Mouse (Mus musculus): ENCODE measurements at regions not wholly inside any gene's neighbourhood (a gene's known extent, or its start where the extent isn't known, plus 50 kb on each side); places are given as distances from the start of the nearest gene placed in this dataset.

DNA sequence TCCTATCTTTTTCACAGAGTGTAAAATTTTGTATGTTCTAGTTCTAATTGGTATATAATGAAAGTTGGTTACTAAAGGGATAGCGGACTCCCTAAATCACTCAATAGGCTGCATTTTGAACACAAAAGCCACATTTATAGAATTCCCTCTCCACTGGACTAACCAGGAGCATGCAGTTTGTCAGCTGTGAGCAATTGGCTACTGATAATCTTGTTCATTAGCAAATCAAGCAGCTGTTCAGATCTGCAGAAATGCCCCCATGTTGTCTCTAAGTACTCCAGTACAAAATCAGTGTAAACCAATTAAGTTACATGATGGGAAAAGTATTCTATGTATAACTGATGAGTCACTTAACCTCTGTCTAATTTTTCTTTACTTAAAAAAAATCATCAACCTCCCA, 1051.7 kb upstream of the Nr2f1 start:
- TF ChIP-seq ZNF384 (IDR thresholded peaks at IDR 0.05; ENCODE audit: low read depth, low read length) (no peak), EP300 (IDR thresholded peaks at IDR 0.05; ENCODE audit: low read depth in 1 of 2, low read length in 2 of 2) (no peak)

All from MEL (cell line).